Mouse (Mus musculus) small intestine, adult 2 months (tissue): ENCODE data around the gene Tram2. TPM values are rescaled to one million over a fixed set of nuclear protein-coding genes. Genes with fewer than 3 reads are reported as not detected.

Experiments used
- H3K27ac ChIP-seq: fragments of 200-500 bp; 2 replicates; pipeline ENCODE4 v1.5.1; 2012; ENCODE audit warnings: low read depth, low read length, control low read depth, inconsistent platforms; ENCODE audit not compliant: insufficient read depth
- H3K27me3 ChIP-seq: fragments of 200-500 bp; 2 replicates; pipeline ENCODE4 v1.6.1; 2012; ENCODE audit warnings: mild to moderate bottlenecking, moderate library complexity, low read length, inconsistent platforms; ENCODE audit not compliant: control insufficient read depth, insufficient read depth
- H3K36me3 ChIP-seq: fragments of 200-500 bp; 2 replicates; pipeline ENCODE4 v1.6.1; 2012; ENCODE audit warnings: mild to moderate bottlenecking, low read length, control low read depth, inconsistent platforms; ENCODE audit not compliant: control insufficient read depth, insufficient read depth
- H3K4me1 ChIP-seq: fragments of 200-500 bp; 2 replicates; pipeline ENCODE4 v1.6.1; 2012; ENCODE audit warnings: low read length, inconsistent platforms, mixed read lengths; ENCODE audit not compliant: control insufficient read depth, insufficient read depth, insufficient read length
- H3K4me3 ChIP-seq: fragments of 200-500 bp; 2 replicates; pipeline ENCODE4 v1.5.1; 2012; ENCODE audit warnings: low read depth, mild to moderate bottlenecking, control low read depth, inconsistent platforms, low read length, moderate library complexity
- CTCF ChIP-seq: fragments of 200-500 bp; IDR thresholded peaks from 2 replicates; pipeline ENCODE4 v1.5.1; 2012; ENCODE audit warnings: low read depth, mild to moderate bottlenecking, control low read depth, inconsistent platforms, low read length, moderate library complexity, mixed read lengths; ENCODE audit not compliant: insufficient replicate concordance, insufficient read length; ENCODE audit errors: extremely low read depth
- POLR2A ChIP-seq: fragments of 200-500 bp; IDR thresholded peaks from 2 replicates; pipeline ENCODE4 v1.6.1; 2012; ENCODE audit warnings: low read depth, mild to moderate bottlenecking, control low read depth, inconsistent platforms, low read length, moderate library complexity
- WGBS: fragments of 180-500 bp; shearing (Covaris S2); methylation state at CpG from one replicate; pipeline ENCODE4 v1.1.7; 2018; 5-methylcytosine and 5-hydroxymethylcytosine counted together
- polyA plus RNA-seq: library from polyadenylated mRNA; depleted of rRNA; stranded (reverse); fragments of >200 nt; gene quantifications from 2 replicates; pipeline ENCODE4 v1.2.3, GENCODE M21; 2012

Gene Tram2
- polyA plus RNA-seq, 1 experiment: 7.9 TPM

GRCm38 (mm10) chr1:21094644-21095215, 15.7 kb upstream of the Tram2 start:
- no peaks in the 10 kb centered on the region for H3K4me1 ChIP-seq
- TF ChIP-seq CTCF (no peak), POLR2A (no peak)
- 59% methylated on average over 4 of the region's 4 CpGs for WGBS
- H3K4me3 ChIP-seq: no peak overlapping the region
- 0 out of 2 replicates have a peak overlapping the region, but pooled peaks have one; percentile 27 for H3K27ac ChIP-seq
- no peaks in the 10 kb centered on the region for H3K36me3 ChIP-seq
- no peaks in the 10 kb centered on the region for H3K27me3 ChIP-seq

GRCm38 (mm10) chr1:21089661-21090117, 10.7 kb upstream of the Tram2 start:
- Histone ChIP-seq H3K4me3 (no peak overlapping the region), H3K4me1 (no peaks in the 10 kb centered on the region), H3K36me3 (no peaks in the 10 kb centered on the region), H3K27me3 (0 out of 2 replicates have a peak, but pooled peaks cover 2% of the 10 kb centered on the region), H3K27ac (no peak overlapping the region)
- WGBS: 60% methylated on average over 6 of the region's 6 CpGs
- no peak for TF ChIP-seq POLR2A
- no peak for TF ChIP-seq CTCF

GRCm38 (mm10) chr1:21086291-21086690, 7.3 kb upstream of the Tram2 start:
- Histone ChIP-seq H3K4me1 (no peaks in the 10 kb centered on the region), H3K36me3 (no peaks in the 10 kb centered on the region), H3K27ac (no peak overlapping the region), H3K27me3 (0 out of 2 replicates have a peak, but pooled peaks cover 2% of the 10 kb centered on the region), H3K4me3 (no peak overlapping the region)
- no peak for TF ChIP-seq POLR2A
- TF ChIP-seq CTCF: no peak
- 75% methylated on average over 5 of the region's 5 CpGs for WGBS

DNA sequence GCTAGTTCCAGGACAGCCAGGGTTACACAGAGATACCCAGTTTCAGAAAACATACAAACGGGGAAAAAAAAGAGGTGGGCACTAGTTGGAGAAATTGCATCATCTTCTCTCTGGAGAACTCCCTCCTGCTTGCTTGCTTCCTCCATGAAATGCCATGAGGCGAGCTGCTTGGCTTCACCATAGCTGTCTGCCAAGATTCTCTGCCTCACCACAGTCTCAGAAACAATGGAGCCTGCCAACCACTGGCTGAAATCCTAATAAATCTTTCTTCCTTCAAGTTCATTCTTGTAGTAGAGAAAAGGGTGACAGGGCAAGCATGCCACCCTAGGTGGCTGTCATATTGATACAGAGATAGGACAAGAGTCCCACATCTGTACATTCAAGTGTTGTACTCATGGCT, 5.6 kb upstream of the Tram2 start:
- no peak overlapping the region for H3K4me3 ChIP-seq
- H3K27ac ChIP-seq: no peak overlapping the region
- 0 out of 2 replicates have a peak, but pooled peaks cover 2% of the 10 kb centered on the region for H3K27me3 ChIP-seq
- TF ChIP-seq POLR2A (no peak), CTCF (no peak)
- WGBS: 62% methylated on average over 2 of the region's 2 CpGs
- H3K36me3 ChIP-seq: no peaks in the 10 kb centered on the region
- peaks cover under 1% of the 10 kb centered on the region; the same call in 1 of the 2 replicates for H3K4me1 ChIP-seq

GRCm38 (mm10) chr1:21080362-21080761, 1.3 kb upstream of the Tram2 start:
- H3K4me3 ChIP-seq: no peak overlapping the region
- 89% methylated on average over 12 of the region's 12 CpGs for WGBS
- 0 out of 2 replicates have a peak, but pooled peaks cover 2% of the 10 kb centered on the region for H3K27me3 ChIP-seq
- H3K27ac ChIP-seq: no peak overlapping the region
- peaks cover 2% of the 10 kb centered on the region; the same call in 1 of the 2 replicates for H3K4me1 ChIP-seq
- no peak for TF ChIP-seq CTCF
- TF ChIP-seq POLR2A: no peak
- H3K36me3 ChIP-seq: no peaks in the 10 kb centered on the region

GRCm38 (mm10) chr1:21078481-21079214, 381 bp downstream of the Tram2 start:
- no peak for TF ChIP-seq POLR2A
- no peak for TF ChIP-seq CTCF
- Histone ChIP-seq H3K4me1 (peaks cover 2% of the 10 kb centered on the region; the same call in 1 of the 2 replicates), H3K4me3 (peak overlapping the region; percentile 89), H3K27ac (peak overlapping the region; percentile 44; the same call in 1 of the 2 replicates), H3K27me3 (no peaks in the 10 kb centered on the region), H3K36me3 (no peaks in the 10 kb centered on the region)
- 1% methylated on average over 36 of the region's 36 CpGs for WGBS

- Histone ChIP-seq H3K36me3 (no peaks in the 10 kb centered on the region), H3K4me3 (peak overlapping the region; percentile 37), H3K4me1 (peaks cover 9% of the 10 kb centered on the region; the same call in 1 of the 2 replicates), H3K27ac (no peak overlapping the region), H3K27me3 (no peaks in the 10 kb centered on the region)
- WGBS: 76% methylated on average over 7 of the region's 7 CpGs
- no peak for TF ChIP-seq CTCF
- TF ChIP-seq POLR2A: no peak
Measured at GRCm38 (mm10) chr1:21077619-21078018, 1.4 kb downstream of the Tram2 start.
